Mouse (Mus musculus): ENCODE results near the gene Pigq. TPM values are rescaled to one million over a fixed set of nuclear protein-coding genes. Genes with fewer than 3 reads are reported as not detected.

Gene Pigq
- total and polyA plus RNA-seq, 3 experiments: 18.5 to 97.2 (median 28.1) TPM

DNA sequence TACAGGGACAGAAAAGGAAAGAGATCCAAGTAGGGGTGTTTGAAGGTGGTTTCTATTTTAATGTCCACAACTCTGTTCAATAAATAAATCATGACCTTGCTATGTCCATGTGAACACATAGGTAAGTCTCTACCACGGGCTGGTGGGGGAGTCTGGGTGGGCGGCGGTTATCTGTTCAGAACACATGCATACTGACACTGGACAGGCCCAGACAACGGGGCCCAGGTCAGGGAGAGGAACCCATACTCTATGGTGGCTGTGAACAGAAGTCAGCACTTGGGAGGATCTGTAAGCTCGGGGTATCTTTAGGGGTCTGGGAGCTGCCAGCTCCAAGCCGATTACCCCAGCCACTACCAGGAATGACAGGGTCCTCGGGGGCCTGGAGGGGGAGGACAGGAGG lies 1.6 kb upstream of the Pigq start:
- Histone ChIP-seq H3K79me2 (replicated peaks; ENCODE audit: control insufficient read depth, extremely low read depth, insufficient read depth, poor library complexity, severe bottlenecking) (peaks cover 4% of the 10 kb centered on the region; the same call in 1 of the 2 replicates), H3K36me3 (replicated peaks in 1 of 2; ENCODE audit: control insufficient read depth in 1 of 2, insufficient read depth in 1 of 2, low read length in 1 of 2) (no peaks in the 10 kb centered on the region), H3K4me1 (ENCODE audit: control insufficient read depth in 1 of 2, insufficient read depth in 2 of 2) (peaks cover 11 to 17% of the 10 kb centered on the region in 2 experiments; a peak in 3 of 4 replicates), H3K27me3 (replicated peaks) (peaks cover 45% of the 10 kb centered on the region), H3K9me3 (replicated peaks; ENCODE audit: low read length) (no peaks in the 10 kb centered on the region), H3K4me3 (replicated peaks in 1 of 3; ENCODE audit: low read depth in 2 of 3, low read length in 2 of 3, poor library complexity in 1 of 3) (no peak overlapping the region), H3K4me2 (ENCODE audit: insufficient read depth, low read depth, poor library complexity, severe bottlenecking) (no peak overlapping the region), H3K9ac (ENCODE audit: insufficient read depth, low read depth) (no peak overlapping the region), H3K27ac (ENCODE audit: insufficient read depth, low read depth) (no peak overlapping the region)
- in situ Hi-C loops (cut with MboI; ENCODE audit: low pct_ligation_motif_present, low pct_unique_long_range_greater_than_20kb, low sequenced_read_pairs): no loop called here
- dilution Hi-C loops (cut with MboI; ENCODE audit: extremely low pct_ligation_motif_present, extremely low pct_unique_long_range_greater_than_20kb, low sequenced_read_pairs): no loop called here
- no peak for DNase-seq (ENCODE audit: extremely low read depth)
- no peak for TF ChIP-seq HCFC1 (IDR thresholded peaks at IDR 0.05; ENCODE audit: low read depth, low read length)
- no peak for TF ChIP-seq SIN3A (IDR thresholded peaks at IDR 0.05; ENCODE audit: low read length)
- TF ChIP-seq MAFK (IDR thresholded peaks at IDR 0.05; ENCODE audit: insufficient replicate concordance, low read length): no peak
- no peak for TF ChIP-seq MYC (IDR thresholded peaks at IDR 0.05; ENCODE audit: low read depth, low read length)
- no peak for TF ChIP-seq TCF12 (IDR thresholded peaks at IDR 0.05; ENCODE audit: low read depth, low read length)
- TF ChIP-seq USF2 (conservative IDR thresholded peaks at IDR 0.05; ENCODE audit: low read depth, low read length): no peak
- TF ChIP-seq RAD21 (IDR thresholded peaks at IDR 0.05; ENCODE audit: low read depth, low read length): no peak
- no peak for TF ChIP-seq NELFE (IDR thresholded peaks at IDR 0.05; ENCODE audit: low read depth, low read length)
- TF ChIP-seq IRF4 (IDR thresholded peaks at IDR 0.05; ENCODE audit: low read depth, low read length): no peak
- no peak for TF ChIP-seq KAT2A (IDR thresholded peaks at IDR 0.05; ENCODE audit: insufficient replicate concordance, low read length)
- TF ChIP-seq E2F4 (IDR thresholded peaks at IDR 0.05; ENCODE audit: insufficient replicate concordance, low read depth, low read length): no peak
- TF ChIP-seq UBTF (IDR thresholded peaks at IDR 0.05; ENCODE audit: low read depth, low read length): no peak

DNA sequence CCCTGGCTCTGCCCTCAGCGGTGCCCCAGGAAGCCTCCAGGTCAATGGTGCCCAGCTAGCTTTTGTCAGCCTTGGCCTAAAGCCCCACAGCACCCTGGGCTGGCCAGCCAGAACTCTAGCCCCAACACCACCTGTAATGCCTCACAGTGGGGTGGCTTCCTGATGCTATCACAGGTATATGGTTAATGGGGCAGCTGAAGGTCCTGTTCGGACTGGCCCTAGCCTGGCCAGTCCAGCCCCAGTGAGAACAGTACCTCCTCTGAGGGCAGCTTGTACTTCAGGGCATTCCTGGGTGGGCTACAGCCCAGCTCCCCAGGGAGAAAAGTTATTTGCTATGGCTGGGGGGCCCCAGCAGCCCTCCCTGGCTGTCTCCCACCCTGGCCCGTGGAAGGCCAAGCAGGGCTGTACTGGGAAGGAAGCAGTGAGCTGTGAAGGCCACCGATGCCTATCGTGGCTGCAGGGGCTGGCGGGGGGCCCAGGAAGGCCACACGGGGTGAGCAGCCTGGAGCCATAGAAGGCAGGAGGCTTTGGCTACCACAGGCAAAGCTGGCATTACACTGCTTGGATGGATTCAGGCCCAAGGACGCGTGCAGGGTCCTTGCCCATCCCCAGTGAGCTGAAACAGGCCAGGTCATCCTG lies 900 bp upstream of the Pigq start:
- H3K9me3 ChIP-seq (replicated peaks; ENCODE audit: low read length): no peaks in the 10 kb centered on the region
- no peak overlapping the region for H3K4me2 ChIP-seq (ENCODE audit: insufficient read depth, low read depth, poor library complexity, severe bottlenecking)
- H3K27me3 ChIP-seq (replicated peaks): peaks cover 39% of the 10 kb centered on the region
- in situ Hi-C loops (cut with MboI; ENCODE audit: low pct_ligation_motif_present, low pct_unique_long_range_greater_than_20kb, low sequenced_read_pairs) (no loop called here), dilution Hi-C loops (cut with MboI; ENCODE audit: extremely low pct_ligation_motif_present, extremely low pct_unique_long_range_greater_than_20kb, low sequenced_read_pairs) (no loop called here)
- H3K9ac ChIP-seq (ENCODE audit: insufficient read depth, low read depth): no peak overlapping the region
- no peak for DNase-seq (ENCODE audit: extremely low read depth)
- H3K36me3 ChIP-seq (replicated peaks in 1 of 2; ENCODE audit: control insufficient read depth in 1 of 2, insufficient read depth in 1 of 2, low read length in 1 of 2): no peaks in the 10 kb centered on the region
- H3K4me3 ChIP-seq (replicated peaks in 1 of 3; ENCODE audit: low read depth in 2 of 3, low read length in 2 of 3, poor library complexity in 1 of 3): no peak overlapping the region
- no peak for TF ChIP-seq RAD21 (IDR thresholded peaks at IDR 0.05; ENCODE audit: low read depth, low read length)
- TF ChIP-seq CHD1 (IDR thresholded peaks at IDR 0.05; ENCODE audit: low read depth, low read length): no peak
- TF ChIP-seq CHD2 (IDR thresholded peaks at IDR 0.05; ENCODE audit: low read length): no peak
- TF ChIP-seq KAT2A (IDR thresholded peaks at IDR 0.05; ENCODE audit: insufficient replicate concordance, low read length): no peak
- TF ChIP-seq HCFC1 (IDR thresholded peaks at IDR 0.05; ENCODE audit: low read depth, low read length): no peak
- TF ChIP-seq EP300 (IDR thresholded peaks at IDR 0.05; ENCODE audit: low read length): no peak
- TF ChIP-seq USF2 (conservative IDR thresholded peaks at IDR 0.05; ENCODE audit: low read depth, low read length): no peak
- no peak for TF ChIP-seq ZC3H11A (IDR thresholded peaks at IDR 0.05; ENCODE audit: low read depth, low read length)
- TF ChIP-seq POLR2AphosphoS2 (IDR thresholded peaks at IDR 0.05; ENCODE audit: low read depth, low read length): no peak
- no peak for TF ChIP-seq MXI1 (IDR thresholded peaks at IDR 0.05; ENCODE audit: low read depth, low read length)
- TF ChIP-seq MEF2A (IDR thresholded peaks at IDR 0.05; ENCODE audit: borderline replicate concordance, low read depth, low read length): no peak
- TF ChIP-seq ETS1 (conservative IDR thresholded peaks at IDR 0.05; ENCODE audit: low read depth, low read length): no peak
- no peak for TF ChIP-seq ELF1 (IDR thresholded peaks at IDR 0.05; ENCODE audit: low read depth, low read length)
- TF ChIP-seq UBTF (IDR thresholded peaks at IDR 0.05; ENCODE audit: low read depth, low read length): no peak
- no peak for TF ChIP-seq MAX (IDR thresholded peaks at IDR 0.05; ENCODE audit: low read length)
- no peak for TF ChIP-seq MYC (IDR thresholded peaks at IDR 0.05; ENCODE audit: low read depth, low read length)
- no peak overlapping the region for H3K27ac ChIP-seq (ENCODE audit: insufficient read depth, low read depth)
- peaks cover 11% of the 10 kb centered on the region for H3K79me2 ChIP-seq (replicated peaks; ENCODE audit: control insufficient read depth, extremely low read depth, insufficient read depth, poor library complexity, severe bottlenecking)
- H3K4me1 ChIP-seq (ENCODE audit: control insufficient read depth in 1 of 2, insufficient read depth in 2 of 2): peaks cover 12 to 22% of the 10 kb centered on the region in 2 experiments; a peak in 3 of 4 replicates
